Mouse (Mus musculus) olfactory bulb, adult 2 months (tissue): Measurements from ENCODE around the gene Gm20518.

ENCODE experiments used
- CTCF ChIP-seq: fragments of 200-500 bp; IDR thresholded peaks from 2 replicates; pipeline ENCODE4 v1.5.1; 2012; ENCODE audit warnings: low read depth, mild to moderate bottlenecking, low read length, moderate library complexity; ENCODE audit not compliant: insufficient read depth
- POLR2A ChIP-seq: fragments of 200-500 bp; IDR thresholded peaks from 2 replicates; pipeline ENCODE4 v1.6.1; 2012; ENCODE audit warnings: mild to moderate bottlenecking, low read depth, low read length, moderate library complexity; ENCODE audit not compliant: insufficient read depth

GRCm38 (mm10) chr16:17795643-17796042 lies 95.8 kb downstream of the Gm20518 start:
- TF ChIP-seq CTCF (no peak), POLR2A (no peak)
